Mouse (Mus musculus) spleen, adult 18-20 months (tissue): Measurements from ENCODE around the gene Bicc1.

Source experiments
- DNase-seq, 2 experiments: peaks; one replicate each; pipeline ENCODE4 v3.0.0; 2022; ENCODE audit warnings: mixed read lengths in 2 of 2

Bicc1 gene

GRCm38 (mm10) chr10:71158940-71159675, 392 bp downstream of the Bicc1 start:
- DNase-seq = peak in 1 of 2 experiments; percentile 6

- DNase-seq = no peak
Measured at GRCm38 (mm10) chr10:71156569-71156968, 2.9 kb downstream of the Bicc1 start.

GRCm38 (mm10) chr10:71153610-71154009, 5.9 kb downstream of the Bicc1 start:
- DNase-seq = no peak

GRCm38 (mm10) chr10:71153138-71153537, 6.4 kb downstream of the Bicc1 start:
- DNase-seq = no peak

- DNase-seq = no peak
Measured at GRCm38 (mm10) chr10:71150486-71150885, 9.0 kb downstream of the Bicc1 start.

- no peak for DNase-seq
Measured at GRCm38 (mm10) chr10:71148951-71149603, 10.4 kb downstream of the Bicc1 start.

GRCm38 (mm10) chr10:71148226-71148625, 11.3 kb downstream of the Bicc1 start:
- DNase-seq = no peak

- DNase-seq = no peak
Measured at GRCm38 (mm10) chr10:71146681-71147615, 12.6 kb downstream of the Bicc1 start.

GRCm38 (mm10) chr10:71145801-71146200, 13.7 kb downstream of the Bicc1 start:
- DNase-seq = no peak

- DNase-seq = no peak
Measured at GRCm38 (mm10) chr10:71144191-71144590, 15.3 kb downstream of the Bicc1 start.

- no peak for DNase-seq
Measured at GRCm38 (mm10) chr10:71142568-71142967, 16.9 kb downstream of the Bicc1 start.

GRCm38 (mm10) chr10:71140281-71140845, 19.1 kb downstream of the Bicc1 start:
- DNase-seq = no peak

- DNase-seq = no peak
Measured at GRCm38 (mm10) chr10:71138852-71139197, 20.7 kb downstream of the Bicc1 start.

GRCm38 (mm10) chr10:71138132-71138851, 21.2 kb downstream of the Bicc1 start:
- no peak for DNase-seq

GRCm38 (mm10) chr10:71137606-71138005, 21.9 kb downstream of the Bicc1 start:
- no peak for DNase-seq

GRCm38 (mm10) chr10:71131333-71131732, 28.2 kb downstream of the Bicc1 start:
- DNase-seq = no peak

- DNase-seq = no peak
Measured at GRCm38 (mm10) chr10:71130261-71130660, 29.2 kb downstream of the Bicc1 start.

- DNase-seq = no peak
Measured at GRCm38 (mm10) chr10:71127951-71128331, 31.6 kb downstream of the Bicc1 start.

- DNase-seq = no peak
Measured at GRCm38 (mm10) chr10:71127278-71127950, 32.1 kb downstream of the Bicc1 start.

- DNase-seq = no peak
Measured at GRCm38 (mm10) chr10:71123974-71124373, 35.5 kb downstream of the Bicc1 start.

GRCm38 (mm10) chr10:71123395-71123794, 36.1 kb downstream of the Bicc1 start:
- DNase-seq = no peak

GRCm38 (mm10) chr10:71122480-71122879, 37.0 kb downstream of the Bicc1 start:
- no peak for DNase-seq
